Mouse (Mus musculus) kidney, embryonic 14.5 days (tissue): ENCODE results near the gene Bcdin3d. TPM values are rescaled to one million over a fixed set of nuclear protein-coding genes. Genes with fewer than 3 reads are reported as not detected.
A peak's percentile ranks its signal among the peaks of the same experiment; 100 is the strongest.

ENCODE experiments used
- ATAC-seq: fragments of 200-750 bp; cut with Nextera tagmentation; 2 replicates; pipeline ENCODE4 v1.8.0; 2017; ENCODE audit warnings: moderate number of reproducible peaks, mild to moderate bottlenecking, moderate TSS enrichment, moderate library complexity; ENCODE audit not compliant: low FRiP score, low TSS enrichment
- H3K27ac ChIP-seq: fragments of 300-500 bp; sonication (generic); 2 replicates; pipeline ENCODE4 v1.5.1; 2014; ENCODE audit warnings: low read depth, mild to moderate bottlenecking, low read length, moderate library complexity, mixed read lengths
- H3K27me3 ChIP-seq: fragments of 300-500 bp; sonication (generic); 2 replicates; pipeline ENCODE4 v1.6.1; 2014; ENCODE audit warnings: mild to moderate bottlenecking, low read length; ENCODE audit not compliant: control insufficient read depth, insufficient read depth
- H3K36me3 ChIP-seq: fragments of 300-500 bp; sonication (generic); 2 replicates; pipeline ENCODE4 v1.6.1; 2014; ENCODE audit warnings: low read length, mixed read lengths; ENCODE audit not compliant: control insufficient read depth, insufficient read depth
- H3K4me1 ChIP-seq: fragments of 300-500 bp; sonication (generic); 2 replicates; pipeline ENCODE4 v1.6.1; 2014; ENCODE audit warnings: low read length, mixed read lengths; ENCODE audit not compliant: control insufficient read depth, insufficient read depth
- H3K4me2 ChIP-seq: fragments of 300-500 bp; sonication (generic); replicated peaks from 2 replicates; pipeline ENCODE4 v1.6.1; 2014; ENCODE audit warnings: low read depth, mild to moderate bottlenecking, low read length
- H3K4me3 ChIP-seq: fragments of 300-500 bp; sonication (generic); 2 replicates; pipeline ENCODE4 v1.5.1; 2014; ENCODE audit warnings: mild to moderate bottlenecking, low read length
- H3K9ac ChIP-seq: fragments of 300-500 bp; sonication (generic); 2 replicates; pipeline ENCODE4 v1.6.1; 2014; ENCODE audit warnings: low read depth, mild to moderate bottlenecking, low read length, moderate library complexity
- H3K9me3 ChIP-seq: fragments of 300-500 bp; sonication (generic); 2 replicates; pipeline ENCODE4 v1.6.1; 2016; ENCODE audit warnings: low read length; ENCODE audit not compliant: control insufficient read depth
- WGBS: fragments of 180-500 bp; shearing (Covaris S2); extraction: QIAGEN DNeasy Blood & Tissue Kit; methylation state at CpG from one replicate; pipeline ENCODE4 v1.1.7; 2014; 5-methylcytosine and 5-hydroxymethylcytosine counted together
- polyA plus RNA-seq: library from polyadenylated mRNA; unstranded; fragments of >200 nt; fragmentation: Nextera tagmentation; extraction: Ambion mirVana; gene quantifications from 2 replicates; pipeline ENCODE4 v1.2.1, GENCODE M21; 2014

Gene Bcdin3d
- polyA plus RNA-seq, 1 experiment from 2014 or later = 16.9 TPM

DNA sequence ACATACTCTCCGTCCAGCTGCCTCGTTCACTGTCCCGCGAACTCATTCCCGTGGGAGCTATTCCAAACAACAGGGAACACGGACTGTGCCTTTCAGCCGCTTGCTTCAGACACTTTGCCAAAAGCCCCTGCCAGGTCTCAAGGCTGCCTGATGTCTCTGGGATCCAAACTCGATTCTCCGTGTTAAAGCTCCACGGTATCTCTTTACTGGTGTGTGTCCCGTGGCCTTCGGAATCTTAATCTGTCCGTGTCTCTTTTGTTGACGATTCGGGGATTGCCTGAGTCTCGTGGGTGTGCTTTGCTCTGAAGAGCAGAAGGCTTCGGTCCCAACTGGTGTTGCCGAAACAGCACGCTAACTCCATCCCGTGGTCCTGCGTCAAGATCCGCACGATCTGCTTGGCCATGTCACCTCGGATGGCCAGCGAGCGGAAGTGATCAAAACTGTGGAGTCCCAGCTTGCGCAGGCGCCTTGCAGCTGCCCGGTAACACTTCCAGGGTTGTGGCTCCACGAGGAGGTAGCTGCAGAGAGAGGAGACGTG lies 4.2 kb downstream of the Bcdin3d start:
- WGBS = 83% methylated on average over 31 of the region's 31 CpGs

DNA sequence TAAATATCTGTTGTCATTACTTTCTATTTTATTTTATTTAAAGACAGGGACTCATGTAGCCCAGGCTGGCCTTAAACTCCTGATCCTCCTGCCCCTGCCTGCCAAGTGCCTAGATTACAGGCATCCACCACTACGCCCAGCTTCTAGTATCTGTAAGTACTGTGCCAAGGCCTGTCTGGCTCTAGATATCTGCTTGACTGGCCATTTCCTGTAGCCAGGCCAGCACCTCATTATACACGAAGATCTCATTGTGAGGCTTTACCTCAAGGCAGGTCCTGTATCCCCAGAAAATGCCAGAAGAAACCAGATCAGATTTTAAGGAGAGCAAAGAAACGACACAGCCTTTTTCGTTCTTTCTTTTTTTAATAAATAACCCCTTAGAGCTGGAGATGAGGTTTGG lies 4.8 kb downstream of the Bcdin3d start:
- no peak overlapping the region for H3K9ac ChIP-seq

More for the DNA sequence above, 4.2 kb downstream of the Bcdin3d start:
- Histone ChIP-seq H3K27ac (no peak overlapping the region), H3K27me3 (no peaks in the 10 kb centered on the region), H3K36me3 (peaks cover 4% of the 10 kb centered on the region; the same call in 1 of the 2 replicates), H3K9me3 (no peaks in the 10 kb centered on the region), H3K4me3 (no peak overlapping the region), H3K9ac (no peak overlapping the region), H3K4me2 (no peak overlapping the region), H3K4me1 (peaks cover 7% of the 10 kb centered on the region; the same call in 1 of the 2 replicates)
- ATAC-seq = no peak

DNA sequence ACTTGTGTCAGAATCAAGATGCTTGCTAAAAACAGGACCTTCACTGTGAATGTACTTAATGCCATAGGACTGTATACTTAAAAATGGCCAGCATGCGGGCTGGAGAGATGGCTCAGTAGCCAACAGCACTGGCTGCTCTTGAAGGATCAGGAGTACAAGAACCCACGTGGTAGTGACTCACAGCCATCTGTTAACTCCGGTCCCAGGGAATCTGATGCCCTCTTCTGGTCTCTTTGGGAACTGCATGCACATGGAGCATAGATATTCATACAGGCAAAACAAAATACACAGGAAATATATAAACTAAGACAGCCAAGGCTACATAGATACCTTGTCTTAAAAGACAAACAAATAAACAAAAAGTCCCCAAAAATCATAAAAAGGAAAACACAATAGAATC lies 5.5 kb downstream of the Bcdin3d start:
- Histone ChIP-seq H3K36me3 (peaks cover 4% of the 10 kb centered on the region; the same call in 1 of the 2 replicates), H3K4me1 (peaks cover 5% of the 10 kb centered on the region; the same call in 1 of the 2 replicates), H3K4me2 (no peak overlapping the region), H3K4me3 (no peak overlapping the region), H3K27ac (no peak overlapping the region), H3K9me3 (no peaks in the 10 kb centered on the region), H3K27me3 (no peaks in the 10 kb centered on the region), H3K9ac (no peak overlapping the region)
- ATAC-seq = no peak
- WGBS = 48% methylated on average over 3 of the region's 3 CpGs

More for the DNA sequence above, 4.8 kb downstream of the Bcdin3d start:
- H3K27ac ChIP-seq = no peak overlapping the region
- H3K36me3 ChIP-seq = peaks cover 4% of the 10 kb centered on the region; the same call in 1 of the 2 replicates
- H3K27me3 ChIP-seq = no peaks in the 10 kb centered on the region
- 84% methylated on average over 4 of the region's 4 CpGs for WGBS
- H3K4me1 ChIP-seq = peaks cover 5% of the 10 kb centered on the region; the same call in 1 of the 2 replicates
- ATAC-seq = no peak
- no peak overlapping the region for H3K4me2 ChIP-seq
- no peaks in the 10 kb centered on the region for H3K9me3 ChIP-seq
- no peak overlapping the region for H3K4me3 ChIP-seq

DNA sequence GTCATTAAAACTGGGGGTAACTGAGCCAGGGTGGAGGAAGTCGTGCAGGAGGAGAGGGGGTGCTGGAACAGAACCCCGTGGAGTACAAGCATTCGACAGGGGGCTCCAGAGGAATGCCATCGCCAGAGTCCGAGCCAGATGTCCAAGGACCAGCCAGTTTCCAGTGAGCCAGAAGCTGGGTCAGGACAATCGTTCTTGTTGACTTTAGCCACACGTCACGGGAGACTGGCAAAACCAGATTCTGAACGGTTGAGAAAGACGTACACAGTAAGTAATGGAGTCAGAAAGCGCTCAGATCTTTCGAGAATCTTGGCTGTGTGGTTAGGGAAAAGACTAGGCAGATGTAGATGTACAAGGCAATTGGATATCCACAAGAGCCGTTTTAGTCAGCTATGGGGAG lies 11.3 kb downstream of the Bcdin3d start:
- ATAC-seq = no peak
- Histone ChIP-seq H3K4me1 (peaks cover 3% of the 10 kb centered on the region), H3K4me2 (no peak overlapping the region), H3K36me3 (no peaks in the 10 kb centered on the region), H3K9ac (no peak overlapping the region), H3K27ac (no peak overlapping the region), H3K4me3 (no peak overlapping the region), H3K9me3 (no peaks in the 10 kb centered on the region), H3K27me3 (no peaks in the 10 kb centered on the region)
- WGBS = 72% methylated on average over 13 of the region's 13 CpGs

DNA sequence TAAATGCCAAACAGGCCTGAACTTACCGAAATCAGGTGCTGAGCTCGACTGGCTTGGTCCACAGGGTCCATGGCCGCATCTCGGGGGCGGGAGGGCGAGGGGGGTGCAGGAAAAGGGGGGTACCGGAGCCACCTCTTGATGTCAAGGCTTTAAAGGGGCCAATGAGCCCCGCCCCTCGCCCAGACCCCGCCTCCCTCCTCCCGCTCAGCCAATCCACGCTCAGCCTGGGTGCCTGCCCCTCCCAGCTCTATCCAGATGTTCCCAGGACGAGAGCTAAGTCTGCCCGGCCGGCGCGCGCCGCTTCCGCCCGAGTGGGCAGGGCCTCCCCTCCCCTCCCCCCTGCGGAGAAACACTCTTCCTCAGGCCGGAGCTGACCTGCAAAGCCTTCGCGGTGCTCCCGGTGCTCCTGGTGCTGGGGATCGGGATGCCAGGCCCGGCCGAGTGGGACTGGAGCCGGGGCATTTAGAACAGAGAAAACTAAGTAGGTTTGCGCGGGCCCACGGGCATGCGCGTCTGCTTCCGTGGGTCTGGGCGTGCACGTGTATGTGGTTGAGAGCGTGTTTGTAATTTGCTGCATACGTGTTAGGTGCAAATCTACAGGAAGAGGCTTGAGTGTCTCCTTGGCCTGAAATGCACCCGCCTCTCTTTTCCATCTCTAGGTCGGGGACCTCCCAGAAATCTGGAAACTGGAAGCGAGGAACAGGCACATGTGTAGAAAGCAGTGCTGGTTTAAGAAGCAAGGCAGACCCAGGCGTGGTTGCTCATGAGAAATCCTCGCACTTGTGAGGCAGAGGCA lies 16.7 kb downstream of the Bcdin3d start, which contains the start of gene Nckap5l:
Nckap5l (minus strand) TSS at position 143 of the 796 bp plus-strand sequence.
- Histone ChIP-seq H3K9me3 (no peaks in the 10 kb centered on the region), H3K36me3 (peaks cover 6% of the 10 kb centered on the region; the same call in 1 of the 2 replicates), H3K4me2 (peak within 1 kb of the TSS; percentile 81), H3K4me3 (peak within 1 kb of the TSS; percentile 84), H3K4me1 (peaks cover 19% of the 10 kb centered on the region), H3K27ac (peak within 1 kb of the TSS; percentile 87), H3K27me3 (no peaks in the 10 kb centered on the region), H3K9ac (peak within 1 kb of the TSS; percentile 76)
- under 1% methylated on average over 44 of the region's 45 CpGs for WGBS
- peak; percentile 96 for ATAC-seq

DNA sequence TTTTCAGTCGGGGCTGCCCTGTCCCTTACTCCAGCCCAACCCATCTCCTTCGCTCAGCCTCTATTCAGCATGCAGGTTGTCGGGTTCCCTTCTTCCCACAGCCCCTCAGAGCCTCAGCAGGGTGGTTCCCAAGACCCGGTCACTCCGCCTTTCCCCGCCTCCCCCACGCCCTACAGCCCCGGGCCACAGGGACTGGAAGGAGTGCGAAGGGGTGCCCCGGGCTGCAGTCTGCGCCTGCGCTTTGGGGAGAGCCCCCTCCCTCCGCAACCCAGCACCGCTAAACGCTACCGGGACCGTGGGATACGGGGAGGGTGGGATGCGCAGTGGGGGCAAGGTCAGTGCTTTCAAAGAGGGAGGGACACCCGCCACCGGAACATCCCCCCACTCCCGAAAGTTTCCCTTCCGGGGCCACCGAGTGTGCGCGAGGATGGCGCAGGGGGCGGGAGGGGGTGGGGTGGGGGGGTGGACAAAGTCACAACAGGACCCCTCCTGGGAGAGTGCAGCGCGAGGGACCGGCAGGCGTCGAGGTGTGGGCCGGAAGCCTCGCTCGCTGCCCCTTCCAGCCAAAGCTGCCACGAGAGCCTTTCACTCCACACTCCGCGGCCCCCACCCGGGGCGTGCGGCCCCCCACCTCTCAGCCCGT lies 17.4 kb downstream of the Bcdin3d start:
- peaks cover 6% of the 10 kb centered on the region; the same call in 1 of the 2 replicates for H3K36me3 ChIP-seq
- H3K4me3 ChIP-seq = peak overlapping the region; percentile 84
- under 1% methylated on average over 37 of the region's 43 CpGs for whole genome bisulfite sequencing
- peak overlapping the region; percentile 76 for H3K9ac ChIP-seq
- H3K9me3 ChIP-seq = no peaks in the 10 kb centered on the region
- peak; percentile 69 for ATAC-seq
- peak overlapping the region; percentile 81 for H3K4me2 ChIP-seq
- H3K4me1 ChIP-seq = peaks cover 19% of the 10 kb centered on the region
- peak overlapping the region; percentile 87 for H3K27ac ChIP-seq
- no peaks in the 10 kb centered on the region for H3K27me3 ChIP-seq

DNA sequence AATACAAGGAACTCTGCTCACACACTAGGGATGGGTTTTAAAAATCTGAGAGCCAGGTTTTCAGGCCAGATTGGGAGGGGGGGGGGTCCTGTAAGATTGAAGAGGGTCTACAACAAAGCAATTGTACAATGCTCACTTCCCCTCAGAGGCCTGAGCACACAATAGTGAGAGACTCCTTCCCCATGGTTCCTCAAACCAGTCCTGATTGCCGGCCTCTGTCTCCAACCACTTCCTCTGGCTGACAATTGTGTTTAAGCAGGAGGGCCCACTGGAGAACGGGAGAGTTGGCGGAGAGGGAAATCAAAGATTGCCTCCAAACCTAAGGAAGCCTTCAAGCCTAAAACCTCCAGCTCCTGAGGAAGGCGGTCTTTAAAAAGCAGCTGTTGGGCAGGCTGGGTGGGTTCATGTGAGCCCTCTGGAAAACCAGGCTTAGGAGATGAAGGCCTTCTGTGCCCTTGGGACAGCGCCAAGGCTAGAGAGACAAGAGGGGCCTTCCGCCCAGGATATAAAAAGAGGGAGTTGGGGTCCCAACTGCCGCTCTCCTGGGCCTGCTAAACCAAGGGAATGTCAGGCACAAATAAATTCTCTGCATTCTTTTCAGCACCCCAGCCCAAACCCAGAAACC lies 18.1 kb downstream of the Bcdin3d start:
- WGBS = 18% methylated on average over 7 of the region's 7 CpGs
- H3K9me3 ChIP-seq = no peaks in the 10 kb centered on the region
- H3K27me3 ChIP-seq = no peaks in the 10 kb centered on the region
- ATAC-seq = no peak
- peak overlapping the region; percentile 81 for H3K4me2 ChIP-seq
- H3K36me3 ChIP-seq = peaks cover 6% of the 10 kb centered on the region; the same call in 1 of the 2 replicates
- H3K27ac ChIP-seq = peak overlapping the region; percentile 87; the same call in 1 of the 2 replicates
- H3K4me1 ChIP-seq = peaks cover 19% of the 10 kb centered on the region
- peak overlapping the region; percentile 84 for H3K4me3 ChIP-seq
- peak overlapping the region; percentile 76 for H3K9ac ChIP-seq

DNA sequence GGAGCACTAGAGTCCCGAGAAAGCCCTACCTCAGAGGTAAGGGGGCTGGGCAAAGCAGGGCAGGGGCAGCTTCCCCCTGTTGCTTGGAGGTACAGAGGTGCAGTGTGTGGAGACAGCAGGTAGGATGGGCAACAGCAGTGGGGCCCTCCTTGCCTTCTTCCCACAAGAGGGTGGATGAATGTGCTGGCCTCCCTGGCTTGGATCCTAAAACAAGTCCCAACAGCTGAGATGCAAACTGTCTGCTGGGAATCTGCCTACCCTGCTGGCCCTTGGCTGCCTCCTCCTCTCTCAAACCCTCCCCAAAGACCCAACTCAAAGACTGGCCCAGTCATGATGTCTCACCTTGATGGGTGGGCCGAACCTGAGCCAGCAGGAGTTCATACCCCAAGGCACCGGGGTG lies 19.1 kb downstream of the Bcdin3d start:
- ATAC-seq = no peak
- peaks cover 6% of the 10 kb centered on the region; the same call in 1 of the 2 replicates for H3K36me3 ChIP-seq
- no peak overlapping the region for H3K4me3 ChIP-seq
- no peaks in the 10 kb centered on the region for H3K9me3 ChIP-seq
- H3K27me3 ChIP-seq = no peaks in the 10 kb centered on the region
- no peak overlapping the region for H3K4me2 ChIP-seq
- 85% methylated on average over 3 of the region's 3 CpGs for WGBS
- peaks cover 19% of the 10 kb centered on the region for H3K4me1 ChIP-seq
- H3K27ac ChIP-seq = 0 out of 2 replicates have a peak overlapping the region, but pooled peaks have one; percentile 14
- no peak overlapping the region for H3K9ac ChIP-seq
